Mouse (Mus musculus): Measurements from ENCODE around the gene Cdpf1. TPM values are rescaled to one million over a fixed set of nuclear protein-coding genes. Genes with fewer than 3 reads are reported as not detected.
"Not testable (repeated sequence)": the region's sequence is repeated elsewhere in the genome, so short reads cannot be mapped to it uniquely, and the experiment has no call there.

Gene Cdpf1
- polyA plus RNA-seq, 1 experiment from 2014 or later = 17.8 TPM

DNA sequence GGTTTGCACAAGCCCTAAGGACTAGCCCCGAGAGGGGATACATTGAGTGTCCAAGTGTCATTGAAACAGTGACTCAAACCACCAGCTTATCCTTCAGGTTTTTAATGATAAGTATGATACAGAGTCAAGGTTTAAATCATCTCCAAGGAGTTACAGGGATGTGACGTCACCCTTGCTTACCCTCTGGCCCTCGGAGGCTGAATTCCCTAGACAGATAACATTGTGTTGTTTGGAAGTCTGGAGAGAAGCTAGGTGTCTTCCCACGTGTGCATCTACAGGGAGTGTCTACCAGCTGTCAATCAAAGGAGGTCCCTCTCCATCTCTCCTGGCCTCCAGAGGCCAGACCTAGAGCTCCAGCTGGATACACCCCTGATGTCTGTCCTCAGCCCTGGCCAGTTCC lies 4.6 kb downstream of the Cdpf1 start:
- no peaks in the 10 kb centered on the region for H3K9me3 ChIP-seq (replicated peaks)
- 89% methylated on average over 4 of the region's 4 CpGs for WGBS
- peaks cover 14% of the 10 kb centered on the region for H3K4me1 ChIP-seq
- ATAC-seq = no peak
- no peaks in the 10 kb centered on the region for H3K27me3 ChIP-seq
- H3K4me3 ChIP-seq = no peak overlapping the region
- no peak overlapping the region for H3K9ac ChIP-seq
- H3K36me3 ChIP-seq (ENCODE audit: poor library complexity, severe bottlenecking) = no peaks in the 10 kb centered on the region
- no peak overlapping the region for H3K4me2 ChIP-seq
- no peak overlapping the region for H3K27ac ChIP-seq

DNA sequence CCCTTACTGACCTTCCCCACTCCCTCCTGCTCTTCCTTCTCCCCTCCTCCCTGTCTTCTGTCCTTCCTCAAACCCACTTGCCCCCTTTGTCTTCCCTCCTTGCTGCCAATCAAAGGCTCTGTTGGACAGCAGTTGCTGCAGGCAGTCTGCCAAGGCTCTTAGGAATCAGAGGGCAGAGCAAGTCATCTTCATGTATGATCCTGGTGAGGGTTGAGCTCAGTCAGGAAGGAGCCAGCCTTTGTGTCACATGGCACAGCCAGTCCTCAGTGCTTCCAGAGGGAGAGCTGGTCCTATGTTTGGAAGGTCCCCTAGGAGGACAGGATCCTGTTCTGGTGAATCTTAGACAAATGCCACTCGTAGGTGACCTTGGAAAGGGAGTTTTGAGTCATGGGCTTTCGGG lies 8.6 kb downstream of the Cdpf1 start:
- H3K9ac ChIP-seq = no peak overlapping the region
- 0 out of 2 replicates have a peak, but pooled peaks cover 4% of the 10 kb centered on the region for H3K4me1 ChIP-seq
- H3K27ac ChIP-seq = no peak overlapping the region
- H3K4me3 ChIP-seq = no peak overlapping the region
- WGBS = 79% methylated on average over 2 of the region's 2 CpGs
- H3K36me3 ChIP-seq (ENCODE audit: poor library complexity, severe bottlenecking) = no peaks in the 10 kb centered on the region
- no peak for ATAC-seq
- no peaks in the 10 kb centered on the region for H3K9me3 ChIP-seq (replicated peaks)
- H3K27me3 ChIP-seq = no peaks in the 10 kb centered on the region
- no peak overlapping the region for H3K4me2 ChIP-seq

DNA sequence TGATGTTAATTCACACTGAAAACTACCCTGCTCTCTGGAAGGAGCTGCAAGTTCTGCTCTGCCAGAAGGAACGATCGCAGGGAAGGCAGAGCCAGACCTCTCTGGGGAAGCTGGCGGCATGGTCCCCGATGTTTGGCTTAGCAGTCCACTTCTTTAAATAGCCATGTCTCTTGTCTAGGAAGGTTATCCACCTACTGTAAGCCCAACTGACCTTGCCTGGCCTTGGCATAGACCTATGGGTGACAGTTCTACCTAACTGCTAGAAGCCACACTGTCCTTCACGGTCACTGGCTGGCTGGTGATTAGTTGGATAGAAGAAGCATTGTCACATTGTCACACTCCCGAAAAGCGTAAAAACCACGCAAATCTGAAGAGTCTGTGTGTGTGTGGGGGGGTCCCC lies 12.8 kb downstream of the Cdpf1 start:
- H3K4me3 ChIP-seq = no peak overlapping the region
- 95% methylated on average over 8 of the region's 8 CpGs for WGBS
- H3K27me3 ChIP-seq = no peaks in the 10 kb centered on the region
- 0 out of 2 replicates have a peak, but pooled peaks cover 4% of the 10 kb centered on the region for H3K4me1 ChIP-seq
- no peak overlapping the region for H3K27ac ChIP-seq
- no peak overlapping the region for H3K4me2 ChIP-seq
- ATAC-seq = no peak
- no peak overlapping the region for H3K9ac ChIP-seq
- H3K9me3 ChIP-seq (replicated peaks) = no peaks in the 10 kb centered on the region
- H3K36me3 ChIP-seq (ENCODE audit: poor library complexity, severe bottlenecking) = no peaks in the 10 kb centered on the region

DNA sequence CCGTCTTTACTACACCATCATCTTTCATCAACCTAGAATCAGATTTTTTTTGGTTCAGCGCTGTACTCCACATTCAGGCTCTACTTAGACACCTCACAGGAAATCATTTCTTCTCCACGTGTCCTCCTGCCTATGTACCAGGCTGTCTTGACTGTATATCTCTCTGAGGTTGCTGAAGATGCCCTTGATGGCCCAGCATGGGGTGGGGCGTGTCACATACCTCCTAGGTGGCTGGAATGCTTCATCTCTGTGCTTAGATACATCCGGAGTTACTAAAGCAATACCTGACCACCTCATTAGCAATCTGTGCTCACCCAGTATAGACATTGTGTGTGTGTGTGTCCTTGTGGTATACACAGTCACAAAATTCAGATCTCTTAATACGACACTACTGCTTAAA lies 16.0 kb downstream of the Cdpf1 start:
- H3K4me3 ChIP-seq = no peak overlapping the region
- H3K36me3 ChIP-seq (ENCODE audit: poor library complexity, severe bottlenecking) = no peaks in the 10 kb centered on the region
- no peak overlapping the region for H3K9ac ChIP-seq
- no peaks in the 10 kb centered on the region for H3K9me3 ChIP-seq (replicated peaks)
- no peak overlapping the region for H3K27ac ChIP-seq
- no peaks in the 10 kb centered on the region for H3K4me1 ChIP-seq
- no peaks in the 10 kb centered on the region for H3K27me3 ChIP-seq
- ATAC-seq = no peak
- 82% methylated on average over 6 of the region's 6 CpGs for WGBS
- H3K4me2 ChIP-seq = no peak overlapping the region

DNA sequence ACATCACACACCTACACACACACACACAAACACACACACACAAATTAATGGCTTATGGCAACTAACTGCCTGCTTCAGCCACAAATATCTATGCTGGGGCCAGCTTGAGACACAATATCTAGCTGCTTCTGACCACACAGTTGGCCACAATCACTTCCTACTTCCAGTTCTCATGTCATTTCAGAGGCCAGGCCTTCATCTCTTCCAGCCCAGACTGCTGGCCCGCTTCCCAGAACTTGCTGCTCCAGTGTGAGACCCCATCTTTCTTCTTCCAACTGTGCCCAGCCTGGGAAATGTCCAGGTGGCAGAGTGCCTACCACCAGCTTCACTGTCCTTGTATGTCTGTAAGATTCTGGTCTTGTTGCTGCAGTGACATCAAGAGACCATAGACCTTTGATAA lies 18.7 kb downstream of the Cdpf1 start:
- no peak overlapping the region for H3K4me3 ChIP-seq
- H3K9ac ChIP-seq = no peak overlapping the region
- H3K4me2 ChIP-seq = no peak overlapping the region
- no peaks in the 10 kb centered on the region for H3K27me3 ChIP-seq
- H3K27ac ChIP-seq = no peak overlapping the region
- no peaks in the 10 kb centered on the region for H3K4me1 ChIP-seq
- ATAC-seq = no peak
- WGBS = 62% methylated on average over 1 of the region's 1 CpGs
- no peaks in the 10 kb centered on the region for H3K9me3 ChIP-seq (replicated peaks)
- no peaks in the 10 kb centered on the region for H3K36me3 ChIP-seq (ENCODE audit: poor library complexity, severe bottlenecking)

DNA sequence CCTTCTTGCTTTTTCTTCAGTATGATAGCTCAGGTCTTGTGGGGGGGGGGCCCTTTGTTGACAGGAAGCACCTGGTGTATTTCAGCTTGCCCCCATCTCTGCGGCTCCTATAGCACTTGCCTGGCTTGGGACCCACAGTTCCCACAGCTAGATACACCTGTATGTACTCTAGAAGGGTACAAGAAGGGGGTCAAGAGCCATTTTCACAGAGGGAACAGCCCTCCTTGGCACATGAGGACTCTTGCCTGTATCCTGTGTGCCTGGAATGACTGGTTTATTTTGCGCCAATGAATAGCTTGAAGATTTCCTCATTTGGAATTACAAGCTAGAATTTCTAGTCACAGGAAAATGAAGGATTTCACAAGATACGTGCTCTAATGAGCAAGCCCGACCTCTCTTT lies 20.0 kb downstream of the Cdpf1 start:
- Histone ChIP-seq H3K9ac (no peak overlapping the region), H3K27ac (no peak overlapping the region), H3K9me3 (replicated peaks) (no peaks in the 10 kb centered on the region), H3K36me3 (ENCODE audit: poor library complexity, severe bottlenecking) (no peaks in the 10 kb centered on the region), H3K4me1 (no peaks in the 10 kb centered on the region), H3K4me2 (no peak overlapping the region), H3K27me3 (no peaks in the 10 kb centered on the region), H3K4me3 (no peak overlapping the region)
- no peak for ATAC-seq
- WGBS = 86% methylated on average over 4 of the region's 4 CpGs

DNA sequence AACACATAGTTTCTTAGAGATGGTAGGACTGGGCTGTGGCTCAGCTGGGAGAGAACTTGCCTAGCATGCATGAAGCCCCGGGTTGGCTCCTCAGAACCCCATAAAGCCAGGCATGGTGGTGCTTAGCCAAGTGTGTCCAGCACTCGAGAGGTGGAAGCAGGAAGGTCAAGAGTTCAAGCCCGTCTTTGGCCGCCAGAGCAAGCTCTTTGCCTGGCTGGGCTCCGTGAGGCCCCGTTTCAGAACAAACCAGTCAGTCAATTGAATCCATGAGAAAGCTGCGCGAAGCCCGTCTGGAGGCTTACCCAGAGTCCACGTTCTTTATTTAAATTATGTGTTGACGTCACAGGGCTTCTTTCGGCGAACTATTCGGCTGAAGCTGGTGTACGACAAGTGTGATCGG lies 22.9 kb downstream of the Cdpf1 start:
- H3K36me3 ChIP-seq (ENCODE audit: poor library complexity, severe bottlenecking) = no peaks in the 10 kb centered on the region
- 84% methylated on average over 16 of the region's 16 CpGs for whole genome bisulfite sequencing
- no peak overlapping the region for H3K9ac ChIP-seq
- no peak overlapping the region for H3K4me3 ChIP-seq
- no peaks in the 10 kb centered on the region for H3K27me3 ChIP-seq
- ATAC-seq = no peak
- H3K4me1 ChIP-seq = no peaks in the 10 kb centered on the region
- no peak overlapping the region for H3K27ac ChIP-seq
- no peaks in the 10 kb centered on the region for H3K9me3 ChIP-seq (replicated peaks)
- H3K4me2 ChIP-seq = no peak overlapping the region

DNA sequence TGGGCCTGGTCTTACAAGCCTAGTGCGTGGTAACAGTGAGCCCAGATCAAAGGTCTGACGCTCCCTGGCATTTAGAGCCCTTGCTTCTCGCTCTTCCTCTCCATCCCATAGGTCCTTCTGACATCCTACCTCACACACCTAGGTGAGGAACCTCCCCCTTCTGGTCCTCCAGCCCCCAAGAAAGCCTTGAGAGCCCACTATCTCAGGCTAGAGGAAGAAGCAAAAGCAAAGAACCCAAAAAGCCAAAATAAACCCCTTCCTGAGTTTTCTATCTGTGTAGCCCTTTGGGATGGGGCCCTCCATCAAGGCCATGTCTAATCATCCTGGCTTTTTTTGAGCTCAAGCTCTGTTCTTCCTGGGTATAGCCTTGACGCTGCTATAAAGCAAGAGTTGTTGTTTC lies 23.4 kb downstream of the Cdpf1 start:
- no peak overlapping the region for H3K27ac ChIP-seq
- no peaks in the 10 kb centered on the region for H3K27me3 ChIP-seq
- no peak overlapping the region for H3K4me2 ChIP-seq
- H3K9ac ChIP-seq = no peak overlapping the region
- no peaks in the 10 kb centered on the region for H3K9me3 ChIP-seq (replicated peaks)
- 87% methylated on average over 4 of the region's 4 CpGs for WGBS
- ATAC-seq = no peak
- H3K36me3 ChIP-seq (ENCODE audit: poor library complexity, severe bottlenecking) = no peaks in the 10 kb centered on the region
- H3K4me1 ChIP-seq = no peaks in the 10 kb centered on the region
- H3K4me3 ChIP-seq = no peak overlapping the region

DNA sequence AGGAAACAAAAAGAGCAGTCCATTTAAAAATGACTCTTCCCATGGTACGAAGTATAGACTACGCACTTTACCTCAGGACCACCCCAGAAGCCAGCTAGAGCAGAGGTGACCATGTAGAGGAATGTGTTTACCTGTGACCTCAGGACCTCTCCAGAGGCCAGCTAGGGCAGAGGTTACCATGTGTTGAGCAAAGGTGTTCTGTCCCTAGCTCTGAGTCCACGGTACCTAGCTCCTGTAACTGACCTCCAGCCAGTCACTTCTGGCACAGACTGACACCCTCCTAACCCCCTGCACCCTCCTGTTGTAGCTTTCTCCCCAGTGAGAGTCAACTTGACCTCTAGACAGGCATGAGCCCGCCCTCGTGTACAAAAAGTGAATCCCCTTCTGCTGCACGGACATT lies 24.0 kb downstream of the Cdpf1 start:
- WGBS = 92% methylated on average over 6 of the region's 6 CpGs
- no peaks in the 10 kb centered on the region for H3K27me3 ChIP-seq
- no peak overlapping the region for H3K4me2 ChIP-seq
- H3K9ac ChIP-seq = no peak overlapping the region
- H3K36me3 ChIP-seq (ENCODE audit: poor library complexity, severe bottlenecking) = no peaks in the 10 kb centered on the region
- no peaks in the 10 kb centered on the region for H3K9me3 ChIP-seq (replicated peaks)
- no peak overlapping the region for H3K27ac ChIP-seq
- no peak overlapping the region for H3K4me3 ChIP-seq
- no peak for ATAC-seq
- no peaks in the 10 kb centered on the region for H3K4me1 ChIP-seq

DNA sequence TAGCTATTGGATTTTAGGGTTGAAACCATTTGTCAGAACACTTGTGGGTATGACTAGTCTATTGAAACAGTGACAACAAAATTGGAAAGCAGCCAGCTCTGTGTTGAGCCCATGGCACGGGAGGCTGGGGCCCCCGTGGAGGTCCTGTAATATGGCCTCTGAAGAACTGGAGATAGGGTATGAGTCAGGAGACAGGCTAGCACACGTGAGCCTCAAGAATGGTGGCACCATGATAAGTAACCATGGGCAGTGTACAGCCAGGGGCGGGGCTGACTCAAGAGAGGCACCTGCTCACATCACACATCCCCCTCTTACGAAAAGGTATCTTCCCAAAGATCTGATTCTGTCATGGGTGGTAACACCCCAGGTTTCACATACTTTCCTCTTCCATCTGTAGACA lies 24.8 kb downstream of the Cdpf1 start:
- 68% methylated on average over 5 of the region's 5 CpGs for WGBS
- H3K4me2 ChIP-seq = no peak overlapping the region
- no peak overlapping the region for H3K9ac ChIP-seq
- H3K27me3 ChIP-seq = no peaks in the 10 kb centered on the region
- no peaks in the 10 kb centered on the region for H3K4me1 ChIP-seq
- H3K4me3 ChIP-seq = no peak overlapping the region
- no peaks in the 10 kb centered on the region for H3K36me3 ChIP-seq (ENCODE audit: poor library complexity, severe bottlenecking)
- ATAC-seq = no peak
- H3K9me3 ChIP-seq (replicated peaks) = no peaks in the 10 kb centered on the region
- H3K27ac ChIP-seq = no peak overlapping the region

DNA sequence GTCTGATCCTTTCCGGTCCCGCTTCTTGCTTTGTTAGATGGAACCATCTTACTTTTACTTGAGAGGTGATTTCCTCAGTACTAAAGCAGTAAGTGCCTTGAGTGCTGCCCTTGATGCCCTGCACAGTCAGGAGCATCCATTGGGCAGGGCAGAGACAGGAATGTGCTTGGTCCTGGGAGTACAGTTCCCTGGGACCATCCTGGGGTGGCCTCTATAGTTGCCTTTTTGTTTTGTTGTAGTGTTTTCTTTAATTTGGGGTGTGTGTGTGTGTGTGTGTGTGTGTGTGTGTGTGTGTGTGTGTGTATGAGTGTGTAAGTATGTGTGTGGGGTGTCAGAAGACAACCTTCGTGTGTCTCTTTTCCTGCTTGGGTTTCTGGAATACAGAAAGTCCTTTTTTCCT lies 27.2 kb downstream of the Cdpf1 start:
- H3K4me1 ChIP-seq = no peaks in the 10 kb centered on the region
- H3K36me3 ChIP-seq (ENCODE audit: poor library complexity, severe bottlenecking) = no peaks in the 10 kb centered on the region
- 95% methylated on average over 3 of the region's 3 CpGs for WGBS
- H3K9ac ChIP-seq = no peak overlapping the region
- no peaks in the 10 kb centered on the region for H3K9me3 ChIP-seq (replicated peaks)
- H3K27ac ChIP-seq = no peak overlapping the region
- H3K4me3 ChIP-seq = no peak overlapping the region
- ATAC-seq = no peak
- H3K27me3 ChIP-seq = no peaks in the 10 kb centered on the region
- H3K4me2 ChIP-seq = no peak overlapping the region

DNA sequence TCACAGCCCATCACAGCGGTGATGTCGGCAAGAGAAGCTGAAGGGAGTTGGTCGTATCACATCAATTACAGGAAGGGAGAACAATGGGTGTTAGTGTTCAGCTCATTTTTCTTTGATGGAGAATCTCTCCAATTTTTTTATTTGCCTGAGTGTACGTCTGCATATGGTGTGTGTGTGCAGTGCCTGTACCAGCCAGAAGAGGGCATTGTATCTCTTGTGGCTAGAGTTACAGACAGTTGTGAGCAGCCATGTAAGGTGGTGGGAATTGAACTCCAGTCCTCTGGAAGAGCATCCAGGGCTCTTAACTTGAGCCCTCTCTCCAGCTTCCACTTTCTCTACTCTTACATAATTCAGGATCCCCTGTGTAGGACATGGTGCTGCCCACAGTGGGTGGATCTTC lies 28.4 kb downstream of the Cdpf1 start:
- Histone ChIP-seq H3K36me3 (ENCODE audit: poor library complexity, severe bottlenecking) (no peaks in the 10 kb centered on the region), H3K4me1 (no peaks in the 10 kb centered on the region), H3K9ac (no peak overlapping the region), H3K4me3 (no peak overlapping the region), H3K9me3 (replicated peaks) (no peaks in the 10 kb centered on the region), H3K4me2 (no peak overlapping the region), H3K27ac (no peak overlapping the region), H3K27me3 (no peaks in the 10 kb centered on the region)
- ATAC-seq = no peak
- 96% methylated on average over 4 of the region's 4 CpGs for WGBS

DNA sequence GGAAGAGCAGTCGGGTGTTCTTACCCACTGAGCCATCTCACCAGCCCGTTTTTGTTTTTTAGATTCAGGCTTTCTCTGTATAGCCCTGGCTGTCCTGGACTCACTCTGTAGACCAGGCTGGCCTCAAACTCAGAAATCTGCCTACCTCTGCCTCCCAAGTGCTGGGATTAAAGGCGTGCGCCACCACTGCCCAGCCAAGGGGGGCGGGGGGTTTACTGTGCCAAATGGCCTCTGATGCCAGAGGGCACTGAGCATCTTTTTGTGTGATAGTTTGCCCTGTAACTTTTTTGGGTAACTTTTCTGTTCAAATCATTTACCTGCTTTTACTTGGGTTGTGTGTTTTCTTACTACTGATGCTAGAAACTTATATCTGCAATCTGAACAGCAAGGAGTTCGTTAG lies 32.6 kb downstream of the Cdpf1 start:
- not testable (repeated sequence) for H3K4me1 ChIP-seq; H3K4me2 ChIP-seq; ATAC-seq; H3K36me3 ChIP-seq (ENCODE audit: poor library complexity, severe bottlenecking); H3K9me3 ChIP-seq (replicated peaks); H3K27me3 ChIP-seq; H3K9ac ChIP-seq; H3K27ac ChIP-seq; H3K4me3 ChIP-seq
- WGBS = 90% methylated on average over 6 of the region's 6 CpGs
